Comparison of ENCODE assay signal across 12 mouse cellular contexts in the genomic region with DNA sequence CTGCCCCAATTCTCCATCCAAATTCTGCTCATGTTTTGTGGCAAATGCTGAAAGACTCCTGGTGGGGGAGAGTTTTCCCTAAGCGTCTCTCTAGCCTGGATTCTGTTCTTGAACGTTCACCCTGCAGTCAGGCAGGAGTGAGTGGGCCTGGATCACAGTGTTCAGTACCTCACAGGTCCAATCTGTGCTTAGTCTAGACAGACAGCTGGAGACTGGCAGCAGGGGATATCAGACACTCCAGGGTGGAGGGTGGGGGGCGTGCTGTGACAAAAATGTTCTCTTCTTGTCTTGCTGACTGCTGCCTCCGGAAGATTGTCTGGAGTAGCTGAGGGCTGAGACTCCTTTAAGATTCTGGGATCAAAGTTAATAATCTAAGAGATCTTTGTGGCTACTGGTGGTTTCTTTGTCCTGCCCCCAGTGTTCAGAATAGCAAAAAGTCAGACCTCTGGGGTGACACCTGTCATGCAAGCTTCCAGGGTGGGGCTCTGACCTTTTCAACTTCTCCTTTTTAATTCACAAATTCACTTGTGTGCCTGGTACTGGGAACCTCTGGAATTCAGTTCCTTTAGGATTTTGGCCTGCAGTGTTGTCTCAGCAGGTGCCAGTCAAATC.
DNase-seq lines count a peak whose midpoint lies in the region; ATAC-seq lines count a peak whose summit lies in the region.
"Had no signal": no experiment of that assay in that cellular context is flagged by ENCODE, and none has a peak within 500 bp of the region (broad histone marks: within the 10 kb centered on the region; RNA-seq: fewer than 3 reads in every experiment).

No protein-coding gene starts in this region.

- H3K4me3 ChIP-seq in kidney, embryonic 16.5 days (ENCODE audit: low read length) = no peak overlapping the region
- H3K4me3 ChIP-seq: forebrain, embryonic 10.5 days; heart, adult 2 months had no signal

- H3K4me2 ChIP-seq in kidney, embryonic 16.5 days (replicated peaks; ENCODE audit: low read depth, low read length) = no peak overlapping the region
- H3K4me2 ChIP-seq: hindbrain, embryonic 14.5 days had no signal

- H3K4me1 ChIP-seq in kidney, embryonic 16.5 days (ENCODE audit: insufficient read depth, low read length) = no peaks in the 10 kb centered on the region

- no peaks in the 10 kb centered on the region for H3K36me3 ChIP-seq in splenic B cell, adult 2 months (ENCODE audit: control insufficient read depth, insufficient read depth, low read length, poor library complexity, severe bottlenecking)
- no peaks in the 10 kb centered on the region for H3K36me3 ChIP-seq in kidney, embryonic 16.5 days (ENCODE audit: insufficient read depth, low read length)
- H3K36me3 ChIP-seq: forebrain, embryonic 10.5 days had no signal

- no peaks in the 10 kb centered on the region for H3K9me3 ChIP-seq in kidney, embryonic 16.5 days (ENCODE audit: low read length)
- H3K9me3 ChIP-seq: forebrain, embryonic 10.5 days had no signal

- H3K27me3 ChIP-seq in splenic B cell, adult 2 months (ENCODE audit: control insufficient read depth, insufficient read depth, low read length, poor library complexity, severe bottlenecking) = no peaks in the 10 kb centered on the region
- no peaks in the 10 kb centered on the region for H3K27me3 ChIP-seq in kidney, embryonic 16.5 days (ENCODE audit: insufficient read depth, low read length)

- WGBS in kidney, embryonic 16.5 days = 63% methylated on average over 4 of the region's 4 CpGs

- ATAC-seq in kidney, embryonic 16.5 days (ENCODE audit: low FRiP score, low TSS enrichment) = no peak

- DNase-seq in thymus, postnatal 36 days = peak; percentile 3 to 14
- DNase-seq in thymus, postnatal 10 days (ENCODE audit: low spot score in 2 of 2) = no peak
- DNase-seq in frontal cortex, postnatal 10 days (ENCODE audit: low spot score in 2 of 2) = peak; percentile 11 to 41
- DNase-seq in left cerebral cortex, adult 18-20 months (ENCODE audit: low spot score in 2 of 2) = peak; percentile 58 to 80
- peak; percentile 64 for DNase-seq in splenic B cell, adult 2 months (ENCODE audit: low read depth, low spot score)
- DNase-seq in adipocyte (ENCODE audit: low spot score) = no peak
- DNase-seq in adrenal gland, postnatal 36 days = no peak
- DNase-seq: heart, adult 2 months; lung, adult 18-20 months had no signal

- no peak overlapping the region for H3K9ac ChIP-seq in kidney, embryonic 16.5 days (replicated peaks; ENCODE audit: low read length)
- H3K9ac ChIP-seq: hindbrain, embryonic 14.5 days had no signal

- H3K27ac ChIP-seq in kidney, embryonic 16.5 days (ENCODE audit: low read length) = no peak overlapping the region
- H3K27ac ChIP-seq: forebrain, embryonic 10.5 days; heart, adult 2 months; hindbrain, embryonic 14.5 days had no signal

Comparison
In these comparisons a context has a peak if more than half of its experiments do, and no peak if none do; other contexts are left out.
1. DNase-seq: peak in thymus, postnatal 36 days (2 of 2), frontal cortex, postnatal 10 days (2 of 2), left cerebral cortex, adult 18-20 months (2 of 2) and splenic B cell, adult 2 months (single experiment); none in thymus, postnatal 10 days (0 of 2), adipocyte (single experiment) and adrenal gland, postnatal 36 days (0 of 2).